Mouse (Mus musculus): Measurements from ENCODE around the gene Orai1.

DNA sequence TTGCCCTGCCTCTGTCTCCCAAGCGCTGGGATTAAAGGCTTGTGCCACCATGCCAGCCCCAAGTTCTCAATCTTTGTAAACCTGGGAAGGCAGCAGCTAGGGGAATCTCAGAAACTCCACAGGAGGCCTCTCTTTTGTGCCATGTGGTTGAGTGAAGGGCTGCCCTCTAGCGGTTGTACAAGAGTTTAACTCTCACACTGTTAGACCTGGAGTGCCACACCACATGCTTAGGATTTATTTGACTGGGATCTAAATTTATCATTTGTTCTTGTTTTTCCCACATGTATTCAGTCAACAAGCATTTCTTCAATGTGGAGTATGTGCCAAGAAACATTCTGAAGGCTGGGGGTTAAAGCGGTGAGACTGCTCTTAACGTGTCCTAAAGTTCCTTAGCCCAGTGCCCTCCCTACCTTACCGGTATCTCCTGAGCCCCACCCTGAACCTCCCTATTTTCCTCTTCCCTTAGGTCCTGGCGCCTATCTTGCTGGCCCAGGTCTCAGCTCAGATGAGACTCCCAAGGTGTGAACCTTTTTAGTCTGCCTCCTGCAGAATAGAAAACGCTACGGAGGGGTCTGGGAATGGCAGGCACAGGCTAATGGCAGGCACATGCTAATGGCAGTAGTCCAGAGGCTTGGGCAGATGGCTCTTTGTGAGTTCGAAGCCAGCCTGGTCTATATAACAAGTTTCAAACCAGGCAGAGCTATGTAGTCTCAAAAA is 1.1 kb upstream of the Orai1 start:
- no peak for TF ChIP-seq POLR2A (IDR thresholded peaks at IDR 0.05; ENCODE audit: insufficient read length, low read depth)
- peak; percentile 39 for TF ChIP-seq USF1 (IDR thresholded peaks at IDR 0.05; ENCODE audit: low read depth)
- TF ChIP-seq TCF12 (IDR thresholded peaks at IDR 0.05; ENCODE audit: insufficient read depth, poor library complexity, severe bottlenecking): no peak
- TF ChIP-seq MAX (IDR thresholded peaks at IDR 0.05; ENCODE audit: low read depth): peak; percentile 28
- no peak for TF ChIP-seq POLR2AphosphoS2 (IDR thresholded peaks at IDR 0.05; ENCODE audit: insufficient read length, low read depth)
- no peak for TF ChIP-seq TCF3 (IDR thresholded peaks at IDR 0.05; ENCODE audit: insufficient read length, low read depth)
- no peak for TF ChIP-seq MYOD1 (IDR thresholded peaks at IDR 0.05; ENCODE audit: control insufficient read depth in 1 of 3, insufficient read length in 2 of 3, low read depth in 2 of 3)
- no peak for TF ChIP-seq REST (IDR thresholded peaks at IDR 0.05; ENCODE audit: insufficient read depth, insufficient read length)
- TF ChIP-seq MYOG (IDR thresholded peaks at IDR 0.05; ENCODE audit: control insufficient read depth in 1 of 3, insufficient read depth in 1 of 3, insufficient read length in 2 of 3, low read depth in 2 of 3): no peak

All from myocyte (in vitro differentiated cells).